Mouse (Mus musculus) cerebellum, adult (tissue): ENCODE measurements at regions not wholly inside any gene's neighbourhood (a gene's known extent, or its start where the extent isn't known, plus 50 kb on each side); places are given as distances from the start of the nearest gene placed in this dataset.

Experiments used
- ATAC-seq: cut with Nextera tagmentation; 2 replicates; pipeline ENCODE4 v1.9.2; 2017; ENCODE audit warnings: mild to moderate bottlenecking, moderate library complexity, mixed read lengths; ENCODE audit not compliant: insufficient number of reproducible peaks, low FRiP score, low TSS enrichment

- no peak for ATAC-seq
Observed at GRCm38 (mm10) chr1:169802053-169802830, 54.8 kb upstream of the Rgs4 start.
